Mouse (Mus musculus) CH12.LX (cell line): Measurements from ENCODE around the gene Gja5. TPM values are rescaled to one million over a fixed set of nuclear protein-coding genes. Genes with fewer than 3 reads are reported as not detected.

Source experiments
- DNase-seq: peaks from one replicate; pipeline ENCODE4 v3.0.0-alpha.2; 2013; ENCODE audit errors: extremely low read depth
- H3K27ac ChIP-seq: 2 replicates; pipeline ENCODE4 v1.5.1; 2012; ENCODE audit warnings: low read depth, mild to moderate bottlenecking, control low read depth, moderate library complexity; ENCODE audit not compliant: insufficient read depth
- H3K27me3 ChIP-seq: replicated peaks from 2 replicates; pipeline ENCODE3; 2012; ENCODE audit warnings: inconsistent platforms
- H3K36me3 ChIP-seq, 2 experiments: replicated peaks in 1 of 2; 2 replicates each; pipeline versions ENCODE3 to v1.6.1; 2012; ENCODE audit warnings: inconsistent platforms in 1 of 2, low read length in 1 of 2, mild to moderate bottlenecking in 1 of 2, mixed read lengths in 1 of 2, moderate library complexity in 1 of 2; ENCODE audit not compliant: control insufficient read depth in 1 of 2, insufficient read depth in 1 of 2
- H3K4me1 ChIP-seq, 2 experiments: 2 replicates each; pipeline ENCODE4 v1.6.1; 2012; ENCODE audit warnings: inconsistent platforms in 1 of 2, moderate library complexity in 1 of 2; ENCODE audit not compliant: insufficient read depth in 2 of 2, control insufficient read depth in 1 of 2
- H3K4me2 ChIP-seq: 2 replicates; pipeline ENCODE4 v1.6.1; 2012; ENCODE audit warnings: low read depth, mild to moderate bottlenecking, control low read depth; ENCODE audit not compliant: poor library complexity, insufficient read depth, severe bottlenecking
- H3K4me3 ChIP-seq, 3 experiments: fragments of 150-350 bp in 1 of 3; sonication (generic) in 1 of 3; replicated peaks in 1 of 3; 2 replicates each; pipeline versions ENCODE3 to v1.5.1; 2011 to 2012; ENCODE audit warnings: low read depth in 2 of 3, low read length in 2 of 3, mild to moderate bottlenecking in 2 of 3, moderate library complexity in 2 of 3, control low read depth in 1 of 3, improper control_type of control experiment in 1 of 3, inconsistent platforms in 1 of 3, mixed read lengths in 1 of 3; ENCODE audit not compliant: poor library complexity in 1 of 3
- H3K79me2 ChIP-seq: replicated peaks from 2 replicates; pipeline ENCODE4 v1.6.1; 2012; ENCODE audit warnings: mild to moderate bottlenecking, moderate library complexity; ENCODE audit not compliant: control insufficient read depth, poor library complexity, insufficient read depth, severe bottlenecking; ENCODE audit errors: extremely low read depth
- H3K9ac ChIP-seq: 2 replicates; pipeline ENCODE4 v1.6.1; 2012; ENCODE audit warnings: low read depth, mild to moderate bottlenecking, control low read depth, moderate library complexity; ENCODE audit not compliant: insufficient read depth
- H3K9me3 ChIP-seq: replicated peaks from 2 replicates; pipeline ENCODE3; 2012; ENCODE audit warnings: low read length, inconsistent platforms, mixed read lengths
- CHD1 ChIP-seq: IDR thresholded peaks from 2 replicates; pipeline ENCODE4 v1.6.1; 2012; ENCODE audit warnings: low read depth, low read length, improper control_type of control experiment, inconsistent platforms
- CHD2 ChIP-seq: IDR thresholded peaks from 2 replicates; pipeline ENCODE4 v1.6.1; 2011; ENCODE audit warnings: low read length, improper control_type of control experiment
- CTCF ChIP-seq, 2 experiments: IDR thresholded peaks in 1 of 2; conservative IDR thresholded peaks in 1 of 2; 2 replicates each; pipeline ENCODE4 v1.5.1; 2011 to 2012; ENCODE audit warnings: low read depth in 2 of 2, low read length in 2 of 2, improper control_type of control experiment in 1 of 2, inconsistent platforms in 1 of 2, mild to moderate bottlenecking in 1 of 2, moderate library complexity in 1 of 2
- E2F4 ChIP-seq: IDR thresholded peaks from 2 replicates; pipeline ENCODE4 v1.6.1; 2011; ENCODE audit warnings: low read depth, low read length, improper control_type of control experiment; ENCODE audit not compliant: insufficient replicate concordance
- ELF1 ChIP-seq: IDR thresholded peaks from 2 replicates; pipeline ENCODE4 v1.6.1; 2014; ENCODE audit warnings: low read depth, mild to moderate bottlenecking, inconsistent platforms, low read length, improper control_type of control experiment
- ETS1 ChIP-seq: conservative IDR thresholded peaks from 2 replicates; pipeline ENCODE4 v1.6.1; 2012; ENCODE audit warnings: low read depth, mild to moderate bottlenecking, inconsistent platforms, low read length, improper control_type of control experiment, moderate library complexity
- MAFK ChIP-seq: IDR thresholded peaks from 2 replicates; pipeline ENCODE4 v1.6.1; 2011; ENCODE audit warnings: low read length, improper control_type of control experiment; ENCODE audit not compliant: insufficient replicate concordance
- MEF2A ChIP-seq: IDR thresholded peaks from 2 replicates; pipeline ENCODE4 v1.6.1; 2014; ENCODE audit warnings: low read depth, mild to moderate bottlenecking, inconsistent platforms, low read length, improper control_type of control experiment, borderline replicate concordance
- MYC ChIP-seq: IDR thresholded peaks from 2 replicates; pipeline ENCODE4 v1.6.1; 2011; ENCODE audit warnings: low read depth, mild to moderate bottlenecking, improper control_type of control experiment, low read length
- NRF1 ChIP-seq: IDR thresholded peaks from 2 replicates; pipeline ENCODE4 v1.6.1; 2014; ENCODE audit warnings: low read depth, mild to moderate bottlenecking, inconsistent platforms, low read length, improper control_type of control experiment, moderate library complexity
- PAX5 ChIP-seq: IDR thresholded peaks from 2 replicates; pipeline ENCODE4 v1.6.1; 2012; ENCODE audit warnings: low read length, inconsistent platforms, mixed read lengths
- POLR2AphosphoS2 ChIP-seq: IDR thresholded peaks from 2 replicates; pipeline ENCODE4 v1.6.1; 2011; ENCODE audit warnings: low read depth, low read length, improper control_type of control experiment
- RAD21 ChIP-seq: IDR thresholded peaks from 2 replicates; pipeline ENCODE4 v1.6.1; 2011; ENCODE audit warnings: low read depth, mild to moderate bottlenecking, low read length, improper control_type of control experiment, moderate library complexity
- RCOR1 ChIP-seq: conservative IDR thresholded peaks from 2 replicates; pipeline ENCODE4 v1.6.1; 2012; ENCODE audit warnings: low read depth, mild to moderate bottlenecking, inconsistent platforms, low read length, improper control_type of control experiment
- SMC3 ChIP-seq: IDR thresholded peaks from 2 replicates; pipeline ENCODE4 v1.6.1; 2011; ENCODE audit warnings: low read depth, low read length, improper control_type of control experiment
- TBP ChIP-seq: conservative IDR thresholded peaks from 2 replicates; pipeline ENCODE4 v1.6.1; 2011; ENCODE audit warnings: low read depth, low read length, improper control_type of control experiment
- USF1 ChIP-seq: IDR thresholded peaks from 2 replicates; pipeline ENCODE4 v1.6.1; 2014; ENCODE audit warnings: low read depth, mild to moderate bottlenecking, inconsistent platforms, low read length, improper control_type of control experiment
- ZC3H11A ChIP-seq: IDR thresholded peaks from 2 replicates; pipeline ENCODE4 v1.6.1; 2012; ENCODE audit warnings: low read depth, mild to moderate bottlenecking, inconsistent platforms, low read length, improper control_type of control experiment
- ZKSCAN1 ChIP-seq: IDR thresholded peaks from 2 replicates; pipeline ENCODE4 v1.6.1; 2012; ENCODE audit warnings: low read depth, inconsistent platforms, low read length, improper control_type of control experiment, borderline replicate concordance
- ZMIZ1 ChIP-seq: IDR thresholded peaks from 2 replicates; pipeline ENCODE4 v1.6.1; 2012; ENCODE audit warnings: low read depth, mild to moderate bottlenecking, inconsistent platforms, low read length, improper control_type of control experiment
- ZNF384 ChIP-seq: IDR thresholded peaks from 2 replicates; pipeline ENCODE4 v1.6.1; 2012; ENCODE audit warnings: low read depth, low read length, improper control_type of control experiment, inconsistent platforms
- dilution Hi-C: fragments of 300-500 bp; cut with MboI; formaldehyde crosslinking; loops from 2 replicates; pipeline ENCODE4 v1.14.3; 2020; ENCODE audit warnings: low sequenced_read_pairs; ENCODE audit not compliant: extremely low pct_unique_long_range_greater_than_20kb, extremely low pct_ligation_motif_present
- in situ Hi-C: fragments of 300-500 bp; cut with MboI; formaldehyde crosslinking; loops from 3 replicates; pipeline ENCODE4 v1.14.3; 2019; ENCODE audit warnings: low sequenced_read_pairs, low pct_ligation_motif_present, low pct_unique_long_range_greater_than_20kb, mixed read lengths
- polyA plus RNA-seq: library from polyadenylated mRNA; unstranded; fragments of >175 nt; gene quantifications from 2 replicates; pipeline ENCODE4 v1.2.1, GENCODE M21; 2012; ENCODE audit warnings: low read depth; ENCODE audit not compliant: insufficient read length
- total RNA-seq, 2 experiments: library from RNA; depleted of rRNA; stranded (reverse); fragments of 300-350 nt in 1 of 2; fragments of >200 nt in 1 of 2; gene quantifications; 2 replicates each; pipeline ENCODE4 v1.2.3; 2012 to 2014

Gja5 gene
- total and polyA plus RNA-seq, 3 experiments = not detected

DNA sequence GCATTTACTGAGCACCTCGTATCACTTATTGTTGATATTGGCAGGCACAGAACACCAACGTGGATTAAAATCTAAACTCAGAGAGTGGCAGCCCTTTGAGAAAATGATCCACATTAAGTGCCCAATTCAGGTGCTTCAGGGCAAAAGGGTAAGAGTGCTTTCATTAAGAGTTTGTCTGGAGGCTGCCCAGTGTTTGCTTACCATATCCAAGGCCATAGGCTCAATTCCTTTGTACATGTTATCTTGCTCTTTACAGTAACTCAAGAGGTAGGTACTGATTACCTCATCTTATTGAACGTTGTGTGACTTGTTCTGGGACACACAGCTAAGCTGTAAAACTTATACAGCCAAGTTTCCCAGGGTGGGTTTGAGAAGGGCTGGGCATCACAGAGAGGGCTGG, 77.3 kb downstream of the Gja5 start:
- no peaks in the 10 kb centered on the region for H3K36me3 ChIP-seq
- H3K79me2 ChIP-seq = no peaks in the 10 kb centered on the region
- no peak for DNase-seq
- no peaks in the 10 kb centered on the region for H3K9me3 ChIP-seq
- no peak overlapping the region for H3K4me2 ChIP-seq
- dilution Hi-C loops (no loop called here), in situ Hi-C loops (no loop called here)
- peaks cover 2% of the 10 kb centered on the region for H3K27me3 ChIP-seq
- no peak for TF ChIP-seq ELF1
- no peak for TF ChIP-seq ETS1
- no peak for TF ChIP-seq USF1
- TF ChIP-seq RAD21 = no peak
- TF ChIP-seq POLR2AphosphoS2 = no peak
- no peak for TF ChIP-seq NRF1
- TF ChIP-seq ZC3H11A = no peak
- no peak for TF ChIP-seq ZMIZ1
- TF ChIP-seq MEF2A = no peak
- TF ChIP-seq MAFK = no peak
- TF ChIP-seq CTCF (conservative IDR thresholded peaks at IDR 0.05 in 1 of 2, IDR thresholded peaks at IDR 0.05 in 1 of 2; ENCODE audit: low read depth in 2 of 2, low read length in 2 of 2) = no peak
- H3K27ac ChIP-seq = no peak overlapping the region
- no peak overlapping the region for H3K4me3 ChIP-seq
- peaks cover 3 to 18% of the 10 kb centered on the region in 2 experiments; a peak in 3 of 4 replicates for H3K4me1 ChIP-seq
- no peak overlapping the region for H3K9ac ChIP-seq

DNA sequence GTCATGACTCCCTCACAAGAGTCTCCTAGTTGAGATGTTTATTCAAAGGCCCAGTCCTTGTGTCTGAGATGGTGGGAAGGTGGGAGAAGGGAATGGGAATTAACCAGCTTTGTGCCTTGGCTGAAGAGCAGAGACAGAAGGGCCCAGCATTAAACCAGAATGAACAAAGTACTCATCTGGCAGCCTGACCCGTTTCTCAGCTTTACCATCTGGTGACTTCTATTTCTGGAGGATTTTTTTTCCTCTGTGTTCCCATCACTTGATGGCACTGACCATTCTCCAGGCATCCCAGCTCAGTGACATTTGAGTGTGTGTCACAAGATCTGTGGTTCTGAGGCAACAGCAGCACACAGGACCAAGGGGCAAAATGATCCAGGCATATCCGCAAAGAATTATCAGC, 78.2 kb downstream of the Gja5 start:
- DNase-seq = no peak
- H3K9ac ChIP-seq = no peak overlapping the region
- no peak overlapping the region for H3K4me2 ChIP-seq
- no peaks in the 10 kb centered on the region for H3K9me3 ChIP-seq
- H3K79me2 ChIP-seq = no peaks in the 10 kb centered on the region
- no peak overlapping the region for H3K4me3 ChIP-seq
- H3K36me3 ChIP-seq = no peaks in the 10 kb centered on the region
- H3K27me3 ChIP-seq = peaks cover 2% of the 10 kb centered on the region
- H3K27ac ChIP-seq = no peak overlapping the region
- no peak for TF ChIP-seq CHD2
- no peak for TF ChIP-seq RCOR1
- no peak for TF ChIP-seq MAFK
- no peak for TF ChIP-seq ELF1
- no peak for TF ChIP-seq PAX5
- no peak for TF ChIP-seq SMC3
- no peak for TF ChIP-seq ZNF384
- no peak for TF ChIP-seq MEF2A
- TF ChIP-seq ZKSCAN1 = no peak
- no peak for TF ChIP-seq TBP
- TF ChIP-seq RAD21 = no peak
- no peak for TF ChIP-seq MYC
- no peak for TF ChIP-seq CHD1
- no peak for TF ChIP-seq E2F4
- TF ChIP-seq, all 38 proteins: peak for 0
- H3K4me1 ChIP-seq = peaks cover 0 to 9% of the 10 kb centered on the region in 2 experiments; a peak in 2 of 4 replicates
- in situ Hi-C loops (no loop called here), dilution Hi-C loops (no loop called here)
